Mouse (Mus musculus) heart, postnatal 14 days (tissue): ENCODE measurements around the gene Lyar. TPM values are rescaled to one million over a fixed set of nuclear protein-coding genes. Genes with fewer than 3 reads are reported as not detected.
A peak's percentile ranks its signal among the peaks of the same experiment; 100 is the strongest.

Experiments
- DNase-seq, 2 experiments: peaks; one replicate each; pipeline ENCODE4 v3.0.0; 2021 to 2022
- intact Hi-C: fragments of 180-260 bp; cut with DNase I; formaldehyde crosslinking; loops from one replicate; pipeline ENCODE4 v1.15.1; 2025
- long read RNA-seq, 2 experiments: library from polyadenylated mRNA; stranded (forward); transcript quantifications; one replicate each; pipeline ENCODE4 v2.0.0; 2021
- total RNA-seq, 2 experiments: library from RNA; stranded (reverse); gene quantifications; 2 replicates each; pipeline ENCODE4 v1.2.3; 2021

Gene Lyar
- 10 to 100 TPM; 13.1 to 13.7 TPM for total RNA-seq
- long read RNA-seq, experiment 1, transcript Lyar-201 (9 exons, 1,563 nt), result major isoform, 38 of 41 reads
- long read RNA-seq, experiment 1, partial matches to known transcripts, result 0 of 41 reads
- long read RNA-seq, experiment 1, other reads (novel, unspliced or antisense), result 3 of 41 reads
- long read RNA-seq, experiment 2, transcript Lyar-201 (9 exons, 1,563 nt), result major isoform, 20 of 31 reads
- long read RNA-seq, experiment 2, partial matches to known transcripts, result 1 of 31 reads
- long read RNA-seq, experiment 2, other reads (novel, unspliced or antisense), result 10 of 31 reads

DNA sequence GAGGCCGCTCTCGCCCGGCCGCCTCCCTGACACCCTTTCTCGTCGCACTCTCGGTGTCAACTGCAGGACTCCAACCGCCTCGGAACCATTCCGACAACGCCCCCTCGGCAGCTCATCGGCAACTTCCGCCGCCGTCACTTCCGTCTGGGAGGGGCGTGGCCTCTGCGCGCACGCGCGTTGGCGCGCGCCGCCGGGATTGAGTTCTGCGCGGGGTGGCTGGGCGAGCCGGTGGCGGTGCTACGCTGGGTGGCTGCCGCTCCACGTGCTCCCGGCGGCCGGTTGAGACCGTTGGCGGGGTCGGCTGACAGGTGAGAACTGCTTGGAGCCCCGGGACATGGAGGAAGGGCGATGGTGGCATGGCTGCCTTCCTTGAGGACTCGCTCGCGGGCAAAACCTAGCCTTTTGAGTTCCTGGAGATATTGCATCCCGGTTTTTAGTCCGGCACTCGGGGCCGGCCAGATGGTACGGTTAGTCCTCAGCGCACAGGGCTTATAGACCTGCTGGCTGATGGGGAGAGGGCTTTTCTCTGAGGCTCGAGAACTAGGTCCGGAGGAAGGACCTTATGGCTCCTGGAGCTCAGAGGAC is at the start of gene Lyar, which contains the start of gene Zbtb49:
Gene Lyar (plus strand): TSS at position 143 of the 585 bp plus-strand sequence.
Gene Zbtb49 (minus strand): TSS at position 130 of the 585 bp plus-strand sequence.
- intact Hi-C loops, result no loop called here
- DNase-seq, result peak; percentile 97 to 98

DNA sequence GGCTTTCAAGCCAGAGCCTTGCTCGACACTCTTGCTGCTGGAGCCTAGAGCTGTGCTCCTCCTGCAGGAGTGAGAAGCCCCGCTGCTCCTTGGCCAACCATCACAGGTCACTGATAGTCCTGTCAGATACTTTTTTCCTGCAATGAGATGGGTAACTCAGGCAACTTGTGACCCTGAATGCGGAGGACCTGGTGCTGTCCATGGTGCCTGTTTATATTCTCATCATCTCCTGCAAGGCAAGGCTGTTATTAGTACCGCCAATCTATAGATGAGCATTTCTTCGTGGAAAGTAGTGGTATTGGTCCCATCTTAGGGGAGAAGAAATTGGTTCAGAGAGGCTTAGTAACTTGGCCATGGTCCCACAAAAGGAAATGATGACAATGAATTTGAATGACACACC is 46.5 kb upstream of the Lyar start:
- intact Hi-C loops, result no loop called here
- no peak for DNase-seq

DNA sequence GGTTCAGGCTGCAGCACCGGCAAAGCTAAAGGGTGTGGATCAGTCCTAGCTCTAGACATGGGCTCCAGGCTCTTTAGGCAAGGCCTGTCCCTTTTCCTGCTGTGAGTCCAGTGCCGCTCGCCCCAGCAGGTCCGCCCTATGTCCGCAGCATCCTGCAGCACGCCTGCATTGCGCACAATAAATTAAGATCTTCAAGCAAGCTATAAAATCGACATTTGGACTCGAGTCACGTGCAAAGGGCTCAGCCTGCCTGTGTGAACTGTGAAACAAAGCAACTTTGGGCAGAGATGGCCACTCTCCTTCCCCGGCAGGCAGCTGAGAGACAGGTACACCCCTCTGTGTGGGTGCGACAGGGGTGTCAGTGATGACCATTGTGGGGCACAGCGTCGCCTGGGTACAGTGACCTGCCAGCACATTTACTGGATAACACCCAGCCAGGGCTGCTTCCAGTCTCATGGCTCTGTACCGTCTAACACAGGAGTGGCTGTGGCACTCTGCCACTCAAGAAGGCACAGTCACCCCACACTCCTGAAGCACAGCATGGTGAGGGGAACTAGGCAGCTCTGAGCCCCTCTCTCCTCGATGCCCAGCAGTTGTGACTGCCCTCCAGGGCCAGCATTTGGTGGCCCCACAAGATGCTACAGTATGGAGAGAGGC is 45.9 kb upstream of the Lyar start:
- intact Hi-C loops, result no loop called here
- DNase-seq, result no peak

DNA sequence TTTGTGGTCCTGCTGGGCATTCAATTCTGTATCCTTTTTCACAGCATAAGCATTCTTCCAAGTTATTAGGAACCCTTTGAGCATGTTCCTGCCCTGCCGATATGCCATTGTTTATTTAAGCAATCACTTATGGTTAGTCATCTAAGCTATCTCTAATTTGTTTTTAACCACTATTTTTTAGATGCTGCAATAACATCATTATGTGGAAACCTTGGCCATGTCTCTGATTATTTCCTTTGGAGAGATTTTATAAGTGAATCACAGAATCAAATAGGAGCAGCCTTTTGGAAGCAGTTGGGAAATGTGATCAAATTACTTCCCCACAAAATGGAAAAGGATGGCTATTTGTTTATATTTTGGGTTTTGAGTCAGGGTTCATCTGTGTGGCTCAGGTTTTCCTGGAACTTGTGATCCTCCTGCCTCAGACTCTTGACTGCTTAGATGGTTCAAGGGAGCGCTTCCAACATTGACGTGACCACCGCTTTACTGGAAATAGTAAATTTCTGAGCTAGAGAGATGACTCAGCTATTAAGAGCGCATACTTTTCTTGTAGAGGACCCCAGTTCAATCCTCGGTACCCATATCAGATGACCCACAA is 35.5 kb upstream of the Lyar start:
- intact Hi-C loops, result no loop called here
- DNase-seq, result no peak

DNA sequence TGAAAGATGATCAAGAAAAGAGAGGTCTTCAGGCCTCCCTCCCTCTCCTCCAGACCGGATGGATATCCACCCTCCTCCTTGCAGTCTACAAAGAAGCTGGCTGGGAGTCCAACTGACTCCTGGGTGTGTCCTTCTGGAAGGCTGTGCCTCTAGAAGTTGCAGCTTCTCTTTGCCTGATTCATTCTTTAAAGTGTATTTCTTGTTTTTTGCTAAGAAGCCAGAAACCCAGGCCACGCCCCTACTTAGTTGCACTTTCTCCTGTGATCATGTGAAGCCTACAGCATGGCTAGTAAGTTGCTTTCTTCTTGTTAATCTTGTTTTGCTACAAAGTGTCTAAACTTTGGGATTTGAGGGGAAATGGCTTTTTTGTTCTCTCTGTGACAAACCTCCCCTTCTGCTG is 33.3 kb upstream of the Lyar start:
- DNase-seq, result no peak
- intact Hi-C loops, result no loop called here

DNA sequence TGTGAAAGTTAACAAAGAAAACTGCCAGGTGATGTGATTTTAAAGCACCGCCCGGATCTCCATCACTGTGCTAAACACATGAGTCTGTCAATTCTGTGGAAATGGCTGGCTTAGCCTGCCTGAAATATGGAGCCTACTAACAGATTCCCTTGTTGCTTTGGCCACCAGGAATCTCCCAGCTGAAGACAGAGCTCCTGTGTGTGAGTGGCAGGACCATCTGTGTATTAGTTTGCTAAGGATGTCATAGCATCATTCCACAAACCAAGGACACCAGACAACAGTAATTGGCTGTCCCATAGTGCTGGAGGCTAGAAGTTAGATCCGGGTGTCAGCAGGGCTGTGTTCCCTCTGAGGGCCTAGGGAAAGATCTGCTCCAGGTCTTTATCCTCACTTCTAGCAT is 29.4 kb upstream of the Lyar start:
- DNase-seq, result no peak
- intact Hi-C loops, result loop anchor here (10.0 kb wide), 1 partner anchor 896 kb away; no protein-coding TSS in a partner anchor

DNA sequence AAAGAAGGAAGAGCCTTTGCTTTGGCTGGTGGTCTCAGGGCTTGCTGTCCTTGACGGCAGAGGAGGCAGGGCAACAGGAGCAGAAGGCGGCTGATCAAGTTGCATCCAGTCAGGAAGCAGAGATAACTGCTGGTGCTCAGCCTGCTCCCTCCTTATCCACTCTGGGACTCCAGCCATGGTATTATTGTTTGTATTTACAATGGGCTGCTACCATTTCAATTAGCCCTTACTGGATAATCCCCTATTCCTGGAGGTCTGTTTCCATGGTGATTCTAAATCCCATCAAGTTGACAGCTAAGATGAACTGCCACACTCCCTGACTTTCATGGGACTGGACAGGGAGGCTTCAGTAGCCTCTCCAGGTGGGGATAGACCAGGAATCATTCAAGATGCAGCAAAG is 25.3 kb upstream of the Lyar start:
- DNase-seq, result no peak
- intact Hi-C loops, result loop anchor here (10.0 kb wide), 1 partner anchor 900 kb away; no protein-coding TSS in a partner anchor

DNA sequence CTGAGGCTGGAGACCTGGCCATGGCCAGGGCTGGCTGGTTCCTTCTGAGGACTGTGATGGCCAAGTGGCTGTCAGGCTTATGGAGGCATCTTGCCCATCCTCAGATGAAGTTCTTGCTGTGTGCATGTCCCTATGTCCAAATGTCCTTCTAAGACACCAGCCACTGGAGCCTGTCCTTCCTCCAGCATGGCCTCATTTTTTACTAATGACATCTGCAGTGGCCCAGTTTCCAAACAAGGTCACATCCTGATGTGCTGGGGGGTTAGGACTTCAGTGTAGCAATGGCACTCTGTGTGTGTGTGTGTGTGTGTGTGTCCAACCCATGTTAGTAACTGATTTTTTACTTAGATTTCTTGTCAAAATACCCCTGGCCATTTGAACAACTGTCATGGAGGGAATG is 24.3 kb upstream of the Lyar start:
- intact Hi-C loops, result loop anchor here (10.0 kb wide), 1 partner anchor 901 kb away; no protein-coding TSS in a partner anchor
- no peak for DNase-seq

DNA sequence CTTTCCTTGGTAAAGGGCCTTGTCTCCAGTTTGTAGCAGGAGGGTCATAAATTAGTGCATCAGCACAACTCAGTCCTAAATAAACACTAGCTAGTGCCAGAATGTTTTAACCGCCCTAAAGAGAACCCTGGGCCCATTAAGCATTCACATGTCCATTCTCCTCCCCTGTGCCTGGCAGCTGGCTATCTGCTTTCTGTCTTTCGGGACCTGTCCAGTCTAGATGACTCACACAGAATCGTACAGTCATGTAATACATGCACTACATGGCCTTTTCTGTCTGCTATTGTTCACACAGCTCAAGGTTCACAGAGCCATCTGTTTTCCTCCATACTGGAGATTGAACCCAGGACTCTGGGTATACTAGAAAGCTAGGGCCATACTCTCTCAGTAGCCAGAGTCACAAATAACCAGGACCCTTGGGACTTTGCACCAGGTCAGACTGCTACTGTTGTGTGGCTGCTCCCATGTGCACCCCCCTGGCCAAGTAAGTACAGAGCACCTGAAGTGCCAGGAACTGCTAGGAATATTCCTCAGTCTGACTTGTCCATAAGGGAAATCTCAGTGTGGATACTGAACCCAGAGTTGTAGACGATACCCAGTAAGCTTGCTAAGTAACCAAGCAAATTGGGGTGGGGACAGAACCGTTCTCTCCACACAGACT is 23.3 kb upstream of the Lyar start:
- no peak for DNase-seq
- intact Hi-C loops, result loop anchor here (10.0 kb wide), 1 partner anchor 902 kb away; no protein-coding TSS in a partner anchor

DNA sequence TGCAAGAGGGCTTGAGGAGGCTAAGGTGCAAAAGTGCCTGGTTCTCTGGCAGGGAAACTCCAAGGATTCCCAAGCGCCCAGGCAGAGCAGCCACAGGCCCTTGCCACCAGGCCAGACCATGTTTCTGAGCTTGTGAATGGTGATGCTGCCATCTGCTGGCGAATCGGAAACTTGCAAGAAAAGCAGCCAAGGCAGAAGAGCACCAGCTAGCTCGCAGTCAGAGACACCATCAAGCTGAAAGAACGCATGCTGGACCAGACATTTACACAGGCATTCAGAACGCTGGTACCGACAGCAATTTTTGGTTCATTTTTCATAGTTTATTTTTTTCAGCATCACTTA is 22.8 kb upstream of the Lyar start:
- DNase-seq, result peak; percentile 83 to 90
- intact Hi-C loops, result loop anchor here (10.0 kb wide), 1 partner anchor 903 kb away; no protein-coding TSS in a partner anchor

DNA sequence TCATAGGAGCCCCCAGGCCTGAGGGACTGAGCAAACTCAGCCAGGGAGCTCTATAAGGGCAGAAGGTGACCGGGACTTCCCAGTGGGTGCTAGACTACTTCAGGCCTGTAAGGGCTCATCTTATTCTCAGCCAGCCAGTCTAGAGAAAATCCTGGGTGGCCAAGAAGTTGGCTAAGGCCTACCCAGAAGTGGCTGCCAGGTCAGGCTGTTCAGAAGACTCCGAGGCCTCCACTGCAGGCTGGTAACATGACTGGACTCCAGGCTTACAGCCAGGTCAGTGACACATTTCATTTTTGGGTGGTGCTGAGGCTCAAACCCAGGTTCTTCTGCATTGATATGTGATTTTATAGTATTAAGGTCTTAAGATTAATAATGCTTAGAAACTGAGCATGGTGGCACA is 20.6 kb upstream of the Lyar start:
- intact Hi-C loops, result loop anchor here (2.0 to 10.0 kb wide), 2 partner anchors 101 to 905 kb away; no protein-coding TSS in a partner anchor
- no peak for DNase-seq

DNA sequence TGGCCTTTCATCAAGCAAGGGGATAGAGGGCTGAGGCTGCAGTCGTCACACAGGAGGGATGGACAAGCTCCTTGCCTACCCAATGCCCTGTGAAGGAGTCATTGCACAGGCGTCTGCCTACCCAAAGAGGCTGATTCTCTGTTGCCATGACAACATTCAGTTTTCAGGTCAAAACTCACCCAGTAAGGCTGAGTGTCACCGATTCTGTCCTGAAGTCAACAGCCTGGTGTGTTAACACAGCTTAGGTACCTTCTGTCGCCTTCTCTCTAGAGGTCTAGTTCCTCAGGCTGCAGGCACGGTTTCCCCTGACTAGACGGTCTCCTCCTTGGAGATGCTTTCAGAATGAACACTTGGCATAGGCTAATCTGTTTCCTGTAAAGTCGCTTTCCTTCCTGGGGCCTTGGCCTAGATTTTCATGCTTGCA is 15.0 kb upstream of the Lyar start:
- intact Hi-C loops, result no loop called here
- no peak for DNase-seq

DNA sequence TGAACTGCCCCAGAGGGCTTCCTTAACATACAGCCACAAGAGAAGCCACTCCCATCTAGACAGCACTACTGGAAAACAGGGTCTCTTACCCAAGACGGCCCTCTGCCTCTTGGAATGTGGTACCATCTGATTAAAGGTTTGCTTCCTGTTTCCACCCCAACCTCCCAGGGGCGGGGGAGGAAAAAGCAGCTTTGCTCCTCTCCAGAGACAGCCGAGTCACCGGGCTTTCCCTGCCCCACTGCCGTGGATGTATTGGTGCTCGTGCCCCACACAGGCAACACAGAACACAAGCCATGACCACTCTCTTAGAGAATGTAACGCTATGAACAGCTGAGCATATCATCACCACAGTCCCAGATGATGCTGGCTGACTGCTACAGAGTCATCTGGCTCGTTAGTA is 11.3 kb upstream of the Lyar start:
- no peak for DNase-seq
- intact Hi-C loops, result no loop called here

DNA sequence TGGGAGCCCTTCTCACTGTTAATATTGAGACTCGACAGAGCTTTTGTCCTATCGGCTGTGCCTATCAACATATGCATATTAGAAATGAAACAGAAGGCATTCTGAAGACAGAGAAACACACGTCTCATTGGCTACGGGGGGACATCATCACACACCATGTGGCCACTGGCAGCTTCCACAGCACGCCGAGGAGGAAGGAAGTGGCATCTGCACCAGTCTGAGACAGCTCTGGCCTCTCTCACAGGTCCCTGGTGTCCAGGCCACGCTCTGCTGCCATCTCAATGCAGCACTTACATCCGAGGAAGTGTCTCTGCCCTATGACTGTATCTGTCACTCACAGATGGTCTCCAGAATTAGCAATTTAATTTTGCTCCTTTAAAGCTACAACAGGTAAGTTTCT is 8.6 kb upstream of the Lyar start:
- DNase-seq, result no peak
- intact Hi-C loops, result no loop called here

DNA sequence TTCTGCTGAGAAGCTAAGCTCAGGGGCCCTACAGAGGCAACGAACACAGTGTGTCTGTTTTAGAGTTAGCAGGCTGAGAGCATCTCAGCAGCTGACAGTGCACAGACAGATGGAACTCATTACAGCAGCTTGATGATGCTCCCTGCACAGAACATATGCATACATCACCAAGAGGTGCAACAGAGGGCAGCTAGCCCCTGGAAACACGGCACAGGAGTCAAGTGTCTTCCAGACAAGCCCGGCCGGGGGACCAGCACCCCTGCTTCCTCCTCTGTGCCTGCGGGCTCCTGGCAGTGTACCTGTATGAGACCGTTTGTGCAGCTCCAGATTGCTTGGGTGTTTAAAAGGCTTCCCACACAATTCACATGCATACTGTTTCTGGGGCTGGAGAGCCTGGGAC is 7.3 kb upstream of the Lyar start:
- intact Hi-C loops, result no loop called here
- no peak for DNase-seq

DNA sequence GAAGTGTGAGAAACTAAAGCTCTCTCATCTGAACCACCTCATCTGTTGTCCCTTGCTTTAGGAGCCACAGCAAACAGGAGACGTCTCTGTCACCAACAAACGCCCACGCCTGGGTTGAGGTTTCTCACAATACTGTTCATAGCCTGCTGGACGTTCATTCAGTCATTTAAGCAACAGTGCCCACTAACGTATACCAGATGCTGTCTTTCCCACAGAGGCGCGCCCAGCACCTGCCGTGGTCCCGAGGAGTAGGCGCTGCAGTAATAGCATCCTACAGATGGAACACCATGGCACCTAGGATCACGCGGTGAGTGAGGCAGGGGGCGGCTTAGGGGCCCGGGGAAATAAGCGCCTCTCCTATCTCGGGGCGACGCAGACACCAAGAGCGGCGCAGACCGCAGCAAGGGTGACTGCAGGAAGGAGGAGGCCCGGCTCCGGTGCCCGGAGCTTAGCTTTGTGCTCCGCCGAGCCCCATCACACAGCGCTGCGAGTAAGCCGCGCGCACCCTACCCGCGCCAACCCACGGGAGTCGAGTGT is 431 bp upstream of the Lyar start:
- DNase-seq, result no peak
- intact Hi-C loops, result no loop called here

DNA sequence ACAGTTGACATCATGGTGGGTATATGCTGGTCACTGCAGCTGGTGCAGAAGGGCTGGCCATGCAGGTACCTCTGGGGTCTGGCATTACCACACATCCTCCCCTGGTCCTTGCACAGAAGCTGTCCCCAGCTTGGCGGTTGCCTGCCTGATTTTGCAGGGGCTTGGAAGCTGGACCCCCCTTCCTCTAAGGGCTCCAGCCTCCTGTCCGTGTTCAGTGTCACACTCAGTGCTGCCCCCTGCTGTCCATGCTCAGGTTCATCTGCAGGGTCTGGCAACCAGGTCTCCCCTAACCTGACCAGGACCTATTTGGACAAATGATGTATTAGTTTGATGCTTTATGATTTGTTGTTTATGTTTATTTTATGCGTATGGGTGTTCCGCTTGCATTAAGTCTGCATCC is 15.2 kb downstream of the Lyar start:
- peak; percentile 47 to 61 for DNase-seq
- intact Hi-C loops, result no loop called here

DNA sequence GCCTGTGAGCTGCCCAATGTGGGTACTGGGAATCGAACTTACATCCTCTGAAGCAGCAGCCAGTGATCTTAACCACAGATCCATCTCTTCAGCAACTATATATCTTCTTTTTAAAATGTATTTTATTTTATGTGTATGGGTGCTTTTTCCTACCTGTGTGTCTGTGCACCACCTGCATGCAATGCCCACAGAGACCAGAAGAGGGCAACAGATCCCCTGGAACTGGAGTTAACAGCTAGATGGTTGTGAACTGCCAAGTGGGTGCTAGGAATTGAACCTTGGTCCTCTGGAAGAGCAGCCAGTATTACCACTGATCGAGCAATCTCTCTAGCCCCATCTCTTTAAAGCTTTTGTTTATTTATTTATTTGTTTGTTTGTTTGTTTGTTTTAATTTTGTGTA is 16.4 kb downstream of the Lyar start:
- DNase-seq, result no peak
- intact Hi-C loops, result no loop called here

DNA sequence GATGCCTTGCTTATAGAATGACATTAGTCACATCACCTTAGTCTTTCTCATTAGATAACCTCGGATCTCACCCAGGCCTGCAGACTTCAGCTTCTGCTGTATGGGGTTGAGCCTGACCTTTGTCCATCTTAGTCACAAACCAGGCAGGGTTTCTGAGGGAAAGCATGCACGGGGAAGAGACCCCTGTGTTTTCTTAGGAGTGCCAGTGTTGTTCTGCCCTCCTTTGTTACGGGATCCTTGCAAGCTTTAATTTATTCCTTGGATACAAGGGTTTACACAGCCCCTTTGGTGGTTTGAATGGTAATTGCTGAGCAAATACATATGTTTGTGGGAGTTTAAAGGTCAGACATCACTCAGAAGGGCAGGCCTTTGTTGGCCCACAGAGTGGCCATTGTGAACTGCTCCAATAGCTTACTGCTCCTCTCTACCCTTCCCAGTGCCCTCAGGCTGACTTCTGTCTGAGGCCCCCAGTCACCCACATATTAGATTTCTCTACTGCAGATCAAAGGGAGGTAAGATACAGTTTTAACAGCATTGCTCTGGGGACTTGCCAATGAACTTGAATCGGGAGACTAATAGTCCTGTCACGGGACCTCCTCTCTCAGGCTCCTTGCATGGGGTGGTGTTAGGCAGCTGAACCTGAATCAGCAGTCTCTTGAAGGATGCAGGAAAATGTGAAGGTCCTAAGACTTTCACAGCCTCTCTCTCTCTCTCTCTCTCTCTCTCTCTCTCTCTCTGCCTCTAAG is 20.6 kb downstream of the Lyar start:
- intact Hi-C loops, result no loop called here
- no peak for DNase-seq

DNA sequence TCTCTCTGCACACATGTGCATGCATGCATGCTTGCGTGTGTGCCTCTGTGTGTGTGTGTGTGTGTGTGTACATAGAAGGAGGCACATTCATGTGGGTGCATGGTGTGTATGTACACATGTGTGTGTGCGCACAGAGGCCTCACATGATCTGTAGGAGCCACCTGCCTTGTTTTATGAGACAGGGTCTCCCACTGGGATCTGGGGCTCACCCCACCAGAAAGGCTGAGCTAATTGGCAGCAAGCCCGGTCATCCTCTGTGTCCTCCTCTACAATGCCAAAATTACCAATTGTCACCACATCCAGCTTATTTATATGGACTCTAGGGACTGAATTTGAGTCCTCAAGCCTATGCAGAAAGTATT is 21.2 kb downstream of the Lyar start:
- DNase-seq, result no peak
- intact Hi-C loops, result no loop called here
